Mouse (Mus musculus): ENCODE measurements around the gene Sparcl1. TPM values are rescaled to one million over a fixed set of nuclear protein-coding genes. Genes with fewer than 3 reads are reported as not detected.

The Sparcl1 gene
- total and polyA plus RNA-seq, 2 experiments = 3.0 to 4.9 TPM

- Histone ChIP-seq H3K9ac (ENCODE audit: low read depth, low read length) (no peak overlapping the region), H3K4me1 (ENCODE audit: control insufficient read depth, insufficient read depth, low read length) (no peaks in the 10 kb centered on the region), H3K79me2 (ENCODE audit: control insufficient read depth, insufficient read depth, low read length) (no peaks in the 10 kb centered on the region), H3K4me3 (ENCODE audit: insufficient read depth, low read depth, low read length) (no peak overlapping the region), H3K27ac (replicated peaks; ENCODE audit: insufficient read depth, low read depth, low read length) (no peak overlapping the region), H3K27me3 (ENCODE audit: control insufficient read depth, insufficient read depth, low read length) (no peaks in the 10 kb centered on the region), H3K36me3 (ENCODE audit: control insufficient read depth, insufficient read depth, low read length) (peaks cover 25% of the 10 kb centered on the region)
- WGBS = 94% methylated on average over 9 of the region's 9 CpGs
- no peak for DNase-seq (ENCODE audit: extremely low read depth, low read depth, low spot score)
- no peak for TF ChIP-seq POLR2A (IDR thresholded peaks at IDR 0.05; ENCODE audit: extremely low read depth, insufficient read depth, low read length)
- no peak for TF ChIP-seq CTCF (IDR thresholded peaks at IDR 0.05; ENCODE audit: low read depth, low read length)
Measured at GRCm38 (mm10) chr5:104059628-104060027, 53.9 kb downstream of the Sparcl1 start.

GRCm38 (mm10) chr5:104058021-104058420, 55.5 kb downstream of the Sparcl1 start:
- WGBS = 67% methylated on average over 15 of the region's 15 CpGs
- H3K9ac ChIP-seq (ENCODE audit: low read depth, low read length) = no peak overlapping the region
- no peaks in the 10 kb centered on the region for H3K4me1 ChIP-seq (ENCODE audit: control insufficient read depth, insufficient read depth, low read length)
- no peak for DNase-seq (ENCODE audit: extremely low read depth, low read depth, low spot score)
- H3K4me3 ChIP-seq (ENCODE audit: insufficient read depth, low read depth, low read length) = no peak overlapping the region
- H3K36me3 ChIP-seq (ENCODE audit: control insufficient read depth, insufficient read depth, low read length) = peaks cover 17% of the 10 kb centered on the region
- TF ChIP-seq CTCF (IDR thresholded peaks at IDR 0.05; ENCODE audit: low read depth, low read length) (peak; percentile 83), POLR2A (IDR thresholded peaks at IDR 0.05; ENCODE audit: extremely low read depth, insufficient read depth, low read length) (no peak)
- no peak overlapping the region for H3K27ac ChIP-seq (replicated peaks; ENCODE audit: insufficient read depth, low read depth, low read length)
- H3K79me2 ChIP-seq (ENCODE audit: control insufficient read depth, insufficient read depth, low read length) = no peaks in the 10 kb centered on the region
- H3K27me3 ChIP-seq (ENCODE audit: control insufficient read depth, insufficient read depth, low read length) = no peaks in the 10 kb centered on the region

- WGBS = 93% methylated on average over 7 of the region's 7 CpGs
- no peaks in the 10 kb centered on the region for H3K4me1 ChIP-seq (ENCODE audit: control insufficient read depth, insufficient read depth, low read length)
- H3K79me2 ChIP-seq (ENCODE audit: control insufficient read depth, insufficient read depth, low read length) = peaks cover 5% of the 10 kb centered on the region; the same call in 1 of the 2 replicates
- no peak overlapping the region for H3K9ac ChIP-seq (ENCODE audit: low read depth, low read length)
- DNase-seq (ENCODE audit: extremely low read depth, low read depth, low spot score) = no peak
- H3K27ac ChIP-seq (replicated peaks; ENCODE audit: insufficient read depth, low read depth, low read length) = no peak overlapping the region
- H3K36me3 ChIP-seq (ENCODE audit: control insufficient read depth, insufficient read depth, low read length) = peaks cover 14% of the 10 kb centered on the region
- TF ChIP-seq POLR2A (IDR thresholded peaks at IDR 0.05; ENCODE audit: extremely low read depth, insufficient read depth, low read length) (no peak), CTCF (IDR thresholded peaks at IDR 0.05; ENCODE audit: low read depth, low read length) (no peak)
- H3K27me3 ChIP-seq (ENCODE audit: control insufficient read depth, insufficient read depth, low read length) = no peaks in the 10 kb centered on the region
- H3K4me3 ChIP-seq (ENCODE audit: insufficient read depth, low read depth, low read length) = no peak overlapping the region
Measured at GRCm38 (mm10) chr5:104056295-104056694, 57.2 kb downstream of the Sparcl1 start.

- H3K27ac ChIP-seq (replicated peaks; ENCODE audit: insufficient read depth, low read depth, low read length) = no peak overlapping the region
- no peaks in the 10 kb centered on the region for H3K27me3 ChIP-seq (ENCODE audit: control insufficient read depth, insufficient read depth, low read length)
- no peak for DNase-seq (ENCODE audit: extremely low read depth, low read depth, low spot score)
- no peak overlapping the region for H3K4me3 ChIP-seq (ENCODE audit: insufficient read depth, low read depth, low read length)
- no peaks in the 10 kb centered on the region for H3K4me1 ChIP-seq (ENCODE audit: control insufficient read depth, insufficient read depth, low read length)
- H3K79me2 ChIP-seq (ENCODE audit: control insufficient read depth, insufficient read depth, low read length) = peaks cover 5% of the 10 kb centered on the region; the same call in 1 of the 2 replicates
- peaks cover 18% of the 10 kb centered on the region for H3K36me3 ChIP-seq (ENCODE audit: control insufficient read depth, insufficient read depth, low read length)
- H3K9ac ChIP-seq (ENCODE audit: low read depth, low read length) = no peak overlapping the region
- WGBS = 88% methylated on average over 4 of the region's 4 CpGs
- no peak for TF ChIP-seq POLR2A (IDR thresholded peaks at IDR 0.05; ENCODE audit: extremely low read depth, insufficient read depth, low read length)
- no peak for TF ChIP-seq CTCF (IDR thresholded peaks at IDR 0.05; ENCODE audit: low read depth, low read length)
Measured at GRCm38 (mm10) chr5:104055816-104056215, 57.7 kb downstream of the Sparcl1 start.

GRCm38 (mm10) chr5:104054938-104055337, 58.6 kb downstream of the Sparcl1 start:
- 95% methylated on average over 4 of the region's 4 CpGs for WGBS
- TF ChIP-seq CTCF (IDR thresholded peaks at IDR 0.05; ENCODE audit: low read depth, low read length) (no peak), POLR2A (IDR thresholded peaks at IDR 0.05; ENCODE audit: extremely low read depth, insufficient read depth, low read length) (no peak)
- no peaks in the 10 kb centered on the region for H3K27me3 ChIP-seq (ENCODE audit: control insufficient read depth, insufficient read depth, low read length)
- no peak overlapping the region for H3K4me3 ChIP-seq (ENCODE audit: insufficient read depth, low read depth, low read length)
- peaks cover 5% of the 10 kb centered on the region; the same call in 1 of the 2 replicates for H3K79me2 ChIP-seq (ENCODE audit: control insufficient read depth, insufficient read depth, low read length)
- no peak overlapping the region for H3K27ac ChIP-seq (replicated peaks; ENCODE audit: insufficient read depth, low read depth, low read length)
- H3K36me3 ChIP-seq (ENCODE audit: control insufficient read depth, insufficient read depth, low read length) = peaks cover 17% of the 10 kb centered on the region
- no peak for DNase-seq (ENCODE audit: extremely low read depth, low read depth, low spot score)
- H3K4me1 ChIP-seq (ENCODE audit: control insufficient read depth, insufficient read depth, low read length) = no peaks in the 10 kb centered on the region
- H3K9ac ChIP-seq (ENCODE audit: low read depth, low read length) = no peak overlapping the region

- Histone ChIP-seq H3K36me3 (ENCODE audit: control insufficient read depth, insufficient read depth, low read length) (peaks cover 16% of the 10 kb centered on the region), H3K27me3 (ENCODE audit: control insufficient read depth, insufficient read depth, low read length) (no peaks in the 10 kb centered on the region), H3K9ac (ENCODE audit: low read depth, low read length) (no peak overlapping the region), H3K27ac (replicated peaks; ENCODE audit: insufficient read depth, low read depth, low read length) (no peak overlapping the region), H3K4me3 (ENCODE audit: insufficient read depth, low read depth, low read length) (no peak overlapping the region), H3K79me2 (ENCODE audit: control insufficient read depth, insufficient read depth, low read length) (peaks cover 5% of the 10 kb centered on the region; the same call in 1 of the 2 replicates), H3K4me1 (ENCODE audit: control insufficient read depth, insufficient read depth, low read length) (peaks cover 4% of the 10 kb centered on the region; the same call in 1 of the 2 replicates)
- DNase-seq (ENCODE audit: extremely low read depth, low read depth, low spot score) = no peak
- 61% methylated on average over 8 of the region's 8 CpGs for WGBS
- peak; percentile 49 for TF ChIP-seq CTCF (IDR thresholded peaks at IDR 0.05; ENCODE audit: low read depth, low read length)
- TF ChIP-seq POLR2A (IDR thresholded peaks at IDR 0.05; ENCODE audit: extremely low read depth, insufficient read depth, low read length) = no peak
Measured at GRCm38 (mm10) chr5:104052956-104053355, 60.6 kb downstream of the Sparcl1 start.

Measured in liver, adult 2 months (tissue).